Mouse (Mus musculus) heart, adult 11 months (tissue): ENCODE results near the gene Dio2.
A peak's percentile ranks its signal among the peaks of the same experiment; 100 is the strongest.

Experiments
- DNase-seq: peaks from one replicate; pipeline ENCODE4 v3.0.0; 2022

The Dio2 gene

GRCm38 (mm10) chr12:90738388-90739223 is at the start of gene Dio2:
Gene Dio2 (minus strand): TSS chr12:90738438.
- no peak for DNase-seq

GRCm38 (mm10) chr12:90781438-90781837 is 43.2 kb upstream of the Dio2 start:
- DNase-seq: peak; percentile 83

GRCm38 (mm10) chr12:90744752-90745151 is 6.5 kb upstream of the Dio2 start:
- no peak for DNase-seq

GRCm38 (mm10) chr12:90743633-90744032 is 5.4 kb upstream of the Dio2 start:
- DNase-seq: no peak

- no peak for DNase-seq
Measured at GRCm38 (mm10) chr12:90740468-90740867, 2.2 kb upstream of the Dio2 start.

- DNase-seq: peak; percentile 84
Measured at GRCm38 (mm10) chr12:90737932-90738331, 306 bp downstream of the Dio2 start.

GRCm38 (mm10) chr12:90735447-90735846 is 2.8 kb downstream of the Dio2 start:
- no peak for DNase-seq

- DNase-seq: no peak
Measured at GRCm38 (mm10) chr12:90734503-90734902, 3.7 kb downstream of the Dio2 start.

- DNase-seq: no peak
Measured at GRCm38 (mm10) chr12:90733721-90734120, 4.5 kb downstream of the Dio2 start.

GRCm38 (mm10) chr12:90729648-90730047 is 8.6 kb downstream of the Dio2 start:
- no peak for DNase-seq

GRCm38 (mm10) chr12:90725107-90725506 is 13.1 kb downstream of the Dio2 start:
- no peak for DNase-seq

- DNase-seq: no peak
Measured at GRCm38 (mm10) chr12:90724644-90725043, 13.6 kb downstream of the Dio2 start.

GRCm38 (mm10) chr12:90694135-90694534 is 44.1 kb downstream of the Dio2 start:
- DNase-seq: no peak
